Mouse (Mus musculus) ES-E14 (cell line): ENCODE measurements around the gene Igf1. TPM values are rescaled to one million over a fixed set of nuclear protein-coding genes. Genes with fewer than 3 reads are reported as not detected.

Experiments used
- DNase-seq: peaks from one replicate; pipeline ENCODE4 v3.0.0-alpha.2; 2013; ENCODE audit warnings: low read depth, low spot score
- H3K27ac ChIP-seq: 2 replicates; pipeline ENCODE4 v1.5.1; 2012; ENCODE audit warnings: low read depth, mild to moderate bottlenecking, low read length, moderate library complexity, mixed read lengths; ENCODE audit not compliant: poor library complexity, insufficient read depth, severe bottlenecking
- H3K36me3 ChIP-seq: 2 replicates; pipeline ENCODE4 v1.6.1; 2012; ENCODE audit warnings: mild to moderate bottlenecking, low read length, moderate library complexity, mixed read lengths; ENCODE audit not compliant: control insufficient read depth, poor library complexity, insufficient read depth, severe bottlenecking
- H3K4me1 ChIP-seq, 2 experiments: fragments of 150-350 bp in 1 of 2; sonication (generic) in 1 of 2; 2 replicates each; pipeline ENCODE4 v1.6.1; 2012; ENCODE audit warnings: low read length in 2 of 2, mild to moderate bottlenecking in 1 of 2, mixed read lengths in 1 of 2; ENCODE audit not compliant: control insufficient read depth in 2 of 2, insufficient read depth in 2 of 2, poor library complexity in 1 of 2
- H3K4me3 ChIP-seq, 2 experiments: fragments of 150-350 bp in 1 of 2; sonication (generic) in 1 of 2; 2 replicates each; pipeline ENCODE4 v1.5.1; 2012; ENCODE audit warnings: low read length in 2 of 2, low read depth in 1 of 2, mild to moderate bottlenecking in 1 of 2, mixed read lengths in 1 of 2; ENCODE audit not compliant: insufficient read depth in 1 of 2, poor library complexity in 1 of 2, severe bottlenecking in 1 of 2
- H3K9ac ChIP-seq: 2 replicates; pipeline ENCODE4 v1.6.1; 2012; ENCODE audit warnings: low read depth, mild to moderate bottlenecking, low read length, mixed read lengths; ENCODE audit not compliant: poor library complexity, insufficient read depth, severe bottlenecking
- H3K9me3 ChIP-seq: fragments of 150-350 bp; sonication (generic); 2 replicates; pipeline ENCODE4 v1.6.1; 2012; ENCODE audit warnings: low read depth, mild to moderate bottlenecking, low read length; ENCODE audit not compliant: control insufficient read depth, insufficient read depth
- CHD2 ChIP-seq: IDR thresholded peaks from 2 replicates; pipeline ENCODE4 v1.6.1; 2014; ENCODE audit warnings: mild to moderate bottlenecking, low read depth, low read length, inconsistent platforms
- HCFC1 ChIP-seq: IDR thresholded peaks from 2 replicates; pipeline ENCODE4 v1.6.1; 2012; ENCODE audit warnings: low read length, inconsistent platforms, borderline replicate concordance; ENCODE audit not compliant: insufficient read depth
- MAFK ChIP-seq: IDR thresholded peaks from 2 replicates; pipeline ENCODE4 v1.6.1; 2014; ENCODE audit warnings: mild to moderate bottlenecking, low read depth, low read length, inconsistent platforms; ENCODE audit not compliant: insufficient read depth
- ZC3H11A ChIP-seq: IDR thresholded peaks from 2 replicates; pipeline ENCODE4 v1.6.1; 2012; ENCODE audit warnings: low read depth, mild to moderate bottlenecking, inconsistent platforms, low read length, borderline replicate concordance
- ZNF384 ChIP-seq: IDR thresholded peaks from 2 replicates; pipeline ENCODE4 v1.6.1; 2012; ENCODE audit warnings: low read depth, low read length, inconsistent platforms
- in situ Hi-C, 2 experiments: fragments of 600-800 bp; cut with MboI; formaldehyde crosslinking; loops; one replicate each; pipeline ENCODE4 v1.15.1; 2025; ENCODE audit warnings: low sequenced_read_pairs in 2 of 2, inconsistent platforms in 1 of 2; ENCODE audit not compliant: unreplicated experiment in 2 of 2
- total RNA-seq: library from RNA; depleted of rRNA; stranded (reverse); fragments of 300-350 nt; gene quantifications from 2 replicates; pipeline ENCODE4 v1.2.3, GENCODE M21; 2012

Gene Igf1
- total RNA-seq, 1 experiment, result 0.40 TPM

- no peaks in the 10 kb centered on the region for H3K4me1 ChIP-seq
- no peak overlapping the region for H3K4me3 ChIP-seq
- in situ Hi-C loops, result no loop called here
- H3K9ac ChIP-seq, result no peak overlapping the region
- no peak for DNase-seq
- no peaks in the 10 kb centered on the region for H3K9me3 ChIP-seq
- no peak for TF ChIP-seq MAFK
- TF ChIP-seq ZNF384, result no peak
- no peak for TF ChIP-seq HCFC1
- no peak for TF ChIP-seq CHD2
- TF ChIP-seq ZC3H11A, result no peak
- no peaks in the 10 kb centered on the region for H3K36me3 ChIP-seq
- H3K27ac ChIP-seq, result no peak overlapping the region
Measured at GRCm38 (mm10) chr10:87948192-87948591, 90.1 kb downstream of the Igf1 start.

DNA sequence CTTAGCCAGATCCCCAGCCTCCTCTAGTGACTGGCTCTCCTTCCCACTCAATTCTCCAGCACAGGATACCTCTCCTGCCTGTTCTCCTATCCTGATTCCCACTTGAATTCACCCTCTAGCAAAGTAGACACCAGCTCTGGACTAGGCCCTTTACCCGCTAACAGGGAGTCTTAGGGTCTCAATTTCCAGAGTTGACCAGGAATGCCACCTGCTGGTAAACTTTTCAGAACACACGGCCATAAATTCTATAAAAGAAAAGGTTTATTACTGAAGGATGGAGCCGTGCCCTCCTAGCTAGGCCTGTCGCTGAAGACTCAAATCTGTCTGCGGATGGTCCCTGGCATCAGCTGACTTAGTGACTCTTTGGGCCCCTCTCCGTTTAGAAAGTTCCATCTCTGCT lies 113.5 kb downstream of the Igf1 start:
- Histone ChIP-seq H3K4me1 (peaks cover 0 to 6% of the 10 kb centered on the region in 2 experiments; a peak in 2 of 4 replicates), H3K9ac (no peak overlapping the region), H3K9me3 (no peaks in the 10 kb centered on the region), H3K4me3 (no peak overlapping the region), H3K27ac (no peak overlapping the region), H3K36me3 (no peaks in the 10 kb centered on the region)
- TF ChIP-seq ZNF384 (no peak), CHD2 (no peak), MAFK (no peak), HCFC1 (no peak), ZC3H11A (no peak)
- peak; percentile 11 for DNase-seq
- in situ Hi-C loops, result no loop called here

DNA sequence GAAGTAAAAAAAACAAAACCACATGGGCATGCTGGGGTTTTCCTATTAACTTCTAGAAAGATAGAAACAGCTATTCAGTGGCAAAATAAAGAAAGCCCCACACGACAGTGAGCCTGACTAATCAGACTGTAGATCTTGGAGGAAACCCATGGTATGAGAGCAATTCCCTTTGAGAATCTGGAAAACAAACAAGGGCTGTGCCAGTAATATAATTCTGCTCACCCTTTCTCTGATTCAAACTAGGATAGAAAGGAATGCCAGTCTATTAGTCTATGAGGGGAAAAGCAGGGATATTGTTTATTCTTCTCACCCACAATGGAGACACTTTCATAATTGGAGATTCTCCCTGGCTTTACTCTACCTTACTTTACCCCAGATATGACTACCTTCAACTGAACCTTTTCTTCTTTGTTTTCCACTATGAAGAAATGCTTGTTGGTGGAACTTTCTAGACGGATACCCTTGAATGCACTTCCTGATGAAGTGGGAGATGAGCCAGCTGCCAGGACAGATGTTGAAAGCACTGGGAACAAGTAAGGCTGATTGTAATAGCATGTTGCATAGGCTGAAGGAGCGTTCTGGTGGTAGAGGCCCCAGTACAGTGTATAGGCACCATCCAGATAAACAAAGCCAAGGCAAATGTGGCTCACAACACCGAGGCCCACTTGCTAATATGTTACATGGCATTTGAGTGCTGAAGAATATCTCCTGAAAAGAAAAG lies 116.0 kb downstream of the Igf1 start:
- no peaks in the 10 kb centered on the region for H3K4me1 ChIP-seq
- TF ChIP-seq HCFC1, result no peak
- TF ChIP-seq ZNF384, result no peak
- no peak for TF ChIP-seq ZC3H11A
- TF ChIP-seq CHD2, result no peak
- no peak for TF ChIP-seq MAFK
- in situ Hi-C loops, result no loop called here
- H3K9me3 ChIP-seq, result no peaks in the 10 kb centered on the region
- no peak for DNase-seq
- no peak overlapping the region for H3K27ac ChIP-seq
- no peaks in the 10 kb centered on the region for H3K36me3 ChIP-seq
- no peak overlapping the region for H3K9ac ChIP-seq
- no peak overlapping the region for H3K4me3 ChIP-seq

DNA sequence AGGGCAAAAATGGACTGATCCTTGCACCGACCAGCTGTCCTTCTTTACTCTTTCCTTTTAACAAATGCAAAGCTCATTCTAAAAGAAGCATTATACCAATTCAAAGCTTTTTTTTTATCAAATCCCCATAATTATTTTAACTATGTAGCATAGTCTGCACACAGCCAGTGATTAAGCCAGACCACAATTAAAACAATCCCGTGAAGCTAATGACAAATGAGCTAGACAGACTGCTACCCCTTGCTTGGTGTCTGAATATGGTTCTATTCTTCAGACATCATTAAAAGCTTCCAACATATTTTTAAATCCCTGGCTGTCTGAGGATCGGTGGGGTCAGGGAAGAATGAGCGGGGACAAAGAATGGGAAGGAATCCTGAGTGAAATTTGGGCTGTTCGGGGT lies 127.3 kb downstream of the Igf1 start:
- Histone ChIP-seq H3K9ac (no peak overlapping the region), H3K36me3 (no peaks in the 10 kb centered on the region), H3K4me1 (no peaks in the 10 kb centered on the region), H3K27ac (no peak overlapping the region), H3K4me3 (no peak overlapping the region), H3K9me3 (no peaks in the 10 kb centered on the region)
- DNase-seq, result no peak
- in situ Hi-C loops, result no loop called here
- TF ChIP-seq ZNF384 (no peak), HCFC1 (no peak), CHD2 (no peak), ZC3H11A (no peak), MAFK (no peak)
